Mouse (Mus musculus): Measurements from ENCODE around the gene Pwp2.

The Pwp2 gene

DNA sequence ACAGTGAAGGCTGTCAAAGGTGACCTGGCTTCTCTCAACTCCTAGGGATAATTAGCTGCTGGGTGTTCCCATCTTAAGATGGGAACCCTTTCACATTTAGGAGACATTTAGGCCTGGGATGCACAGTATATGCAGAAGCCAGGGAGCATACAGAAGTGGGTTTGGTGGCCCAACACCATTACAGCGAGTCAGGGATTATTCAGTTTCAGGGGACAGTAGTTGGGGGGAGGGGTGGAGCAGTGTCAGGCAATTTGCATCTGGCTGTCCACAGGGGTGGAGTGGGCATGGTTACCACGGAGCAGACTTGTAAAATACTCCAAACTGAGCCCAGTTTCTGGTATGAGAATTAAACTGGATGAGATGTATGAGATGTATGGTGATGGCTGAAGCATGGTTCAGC lies 14.5 kb downstream of the Pwp2 start:
- no peak for DNase-seq

DNA sequence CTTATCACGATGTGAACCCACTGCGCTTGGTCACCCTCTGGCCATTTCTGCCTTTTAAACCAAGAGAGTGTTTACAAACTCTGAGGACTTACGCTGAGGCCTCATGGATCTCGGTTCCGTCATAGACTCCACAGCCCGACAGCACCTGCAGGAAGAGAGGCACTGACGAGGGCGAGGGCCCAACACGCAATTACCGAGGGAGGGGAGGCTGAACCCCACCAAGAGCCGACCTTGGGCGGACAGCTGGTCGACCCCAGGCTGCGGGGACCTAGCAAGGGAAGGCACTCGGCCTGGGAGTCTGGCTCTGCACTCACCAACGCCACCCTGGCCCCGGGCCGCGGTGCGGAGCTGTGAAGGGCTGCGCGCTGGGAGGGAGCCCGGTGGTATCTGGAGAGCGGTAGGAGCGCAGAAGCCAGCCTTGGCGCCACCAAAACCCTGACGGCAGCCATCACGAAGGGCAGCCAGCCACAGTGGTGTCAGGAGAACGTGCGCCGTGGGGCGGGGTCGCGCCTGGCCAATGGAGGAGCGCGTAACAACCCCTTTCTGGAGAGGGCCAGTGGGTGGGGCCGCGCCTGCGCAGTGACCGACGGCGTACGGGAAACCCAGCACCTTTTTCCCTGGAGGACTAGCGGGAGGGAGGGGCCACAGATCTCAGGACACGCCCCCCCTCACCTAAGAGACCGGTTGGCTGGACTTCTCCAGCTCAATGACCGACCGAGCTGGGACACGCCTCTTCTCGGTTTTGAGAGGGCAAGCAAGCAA lies 15.5 kb downstream of the Pwp2 start, which contains the start of gene D10Jhu81e:
Gene D10Jhu81e (minus strand): TSS at position 502 of the 762 bp plus-strand sequence.
- peak; percentile 100 for DNase-seq

DNA sequence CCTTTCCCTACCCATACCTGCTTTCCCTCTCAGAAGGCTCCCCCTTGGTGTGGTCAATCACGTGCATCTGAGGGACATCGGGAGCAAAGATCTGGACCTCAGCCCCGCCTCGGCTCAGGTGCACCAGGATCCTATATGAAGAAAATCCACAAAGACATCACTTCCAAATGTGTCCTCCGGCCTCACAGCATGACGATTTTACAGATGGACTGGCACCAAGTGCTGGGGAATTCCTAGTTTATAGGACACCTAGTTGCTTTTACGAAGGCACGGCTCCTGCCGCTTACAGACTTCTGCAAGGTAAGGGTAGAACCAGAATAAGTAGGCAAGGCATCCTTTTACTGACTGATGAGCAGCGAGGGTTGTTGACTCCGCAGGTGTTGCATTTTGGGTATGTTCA lies 16.2 kb downstream of the Pwp2 start:
- no peak for DNase-seq

DNA sequence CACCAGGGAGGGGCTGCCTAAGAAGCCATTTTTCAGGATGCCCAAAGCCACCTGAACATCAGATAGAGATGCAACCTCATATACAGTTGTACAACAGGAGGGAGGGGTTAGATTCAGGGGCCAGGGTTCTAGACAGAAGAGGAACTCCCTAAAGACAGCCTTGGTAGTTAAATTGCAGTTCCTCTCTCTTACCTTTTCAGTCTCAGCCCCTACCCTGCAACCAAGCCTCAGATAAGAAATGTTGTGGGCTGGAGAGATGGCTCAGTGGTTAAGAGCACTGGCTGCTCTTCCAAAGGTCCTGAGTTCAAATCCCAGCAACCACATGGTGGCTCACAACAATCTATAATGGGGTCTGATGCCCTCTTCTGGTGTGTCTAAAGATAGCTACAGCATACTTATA lies 17.2 kb downstream of the Pwp2 start:
- no peak for DNase-seq

DNA sequence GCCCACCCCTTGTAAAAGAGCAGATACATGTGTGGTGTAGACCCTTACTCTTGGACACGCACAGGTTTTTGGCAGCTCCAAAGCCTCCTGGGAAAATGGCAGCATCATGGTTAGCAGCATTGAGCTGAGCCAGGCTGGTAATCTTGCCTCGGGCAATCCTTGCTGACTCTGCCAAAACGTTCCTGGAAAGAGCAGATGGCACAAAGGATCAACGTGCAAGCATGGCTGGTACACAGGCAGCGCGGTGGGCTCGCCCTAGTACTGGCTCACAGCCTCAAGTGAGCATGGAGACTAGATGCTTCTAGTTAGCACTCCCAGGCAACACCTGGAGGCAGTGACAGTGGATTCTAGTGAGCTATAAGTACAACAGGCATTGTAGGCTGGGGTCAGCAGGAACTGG lies 17.6 kb downstream of the Pwp2 start:
- no peak for DNase-seq

DNA sequence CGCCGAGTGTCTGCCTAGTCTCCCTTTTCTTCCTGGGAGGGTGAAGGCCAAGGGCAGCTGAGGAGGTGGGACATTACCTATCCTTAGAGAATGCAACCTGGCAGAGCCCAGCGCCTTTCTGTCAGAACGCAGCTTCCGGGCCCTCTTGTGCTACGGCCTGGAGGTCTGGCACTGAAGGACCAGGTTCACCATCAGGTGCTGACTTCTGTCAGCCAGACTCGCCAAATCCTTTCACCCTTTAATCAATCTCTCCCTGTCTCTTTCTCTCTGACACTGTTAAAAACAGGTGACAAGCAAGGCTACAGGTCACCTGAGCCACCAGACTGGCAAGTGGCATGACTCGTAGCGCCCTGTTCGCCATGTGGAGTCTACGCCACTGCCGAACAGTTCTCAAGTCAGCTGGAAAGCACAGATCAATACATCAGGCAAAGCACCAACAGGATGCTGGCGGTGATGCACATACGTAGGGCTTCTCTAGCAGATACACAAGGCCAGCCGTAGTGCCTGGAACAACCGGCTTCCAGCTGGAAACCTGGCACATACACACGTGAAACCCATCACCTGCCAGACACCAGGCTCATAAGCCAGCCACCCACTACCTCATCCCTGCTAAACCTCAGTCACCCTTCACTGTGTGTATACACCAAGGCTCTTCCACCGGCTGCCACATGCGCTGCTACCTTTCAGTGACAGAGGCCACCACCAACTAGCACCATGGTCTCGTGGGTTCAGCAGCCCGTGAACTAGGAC lies 19.5 kb downstream of the Pwp2 start:
- DNase-seq = no peak

DNA sequence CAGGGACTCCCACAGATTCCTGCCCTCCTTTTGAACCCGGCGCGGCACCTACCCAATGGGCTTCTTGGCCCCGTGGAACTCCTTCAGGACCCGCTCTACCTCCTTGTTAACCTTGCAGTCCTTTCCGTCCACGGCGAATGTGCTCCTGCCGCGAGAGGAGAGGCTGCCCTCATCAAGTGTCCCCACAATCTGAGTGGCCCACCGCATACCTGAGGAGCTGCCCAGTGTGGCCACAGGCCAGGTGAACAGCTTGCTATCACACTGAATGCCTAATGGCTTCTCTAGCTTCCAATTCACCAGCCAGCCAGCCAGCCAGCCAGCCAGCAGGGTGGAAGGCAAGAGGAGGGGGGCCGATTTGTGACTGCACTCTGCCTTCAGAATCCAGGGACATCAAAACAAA lies 20.2 kb downstream of the Pwp2 start:
- no peak for DNase-seq

DNA sequence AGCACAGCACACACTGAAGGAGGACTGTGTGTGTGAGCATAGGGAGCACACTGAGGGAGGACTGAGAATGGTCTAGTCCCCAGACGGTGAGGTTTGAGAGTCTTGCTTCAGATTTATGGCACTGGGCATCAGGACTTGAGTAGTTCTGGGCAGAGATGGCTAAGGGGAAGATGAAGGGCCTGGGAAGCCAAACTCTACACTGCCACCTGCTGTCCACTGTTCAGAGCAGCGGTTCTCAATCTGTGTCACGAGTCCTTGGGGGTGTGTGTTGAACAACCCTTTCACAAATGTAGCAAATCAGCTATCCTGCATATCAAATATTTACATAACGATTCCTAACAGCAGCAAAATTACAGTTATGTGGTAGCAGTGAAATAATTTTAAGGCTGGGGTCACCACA lies 21.0 kb downstream of the Pwp2 start:
- DNase-seq = peak; percentile 64

DNA sequence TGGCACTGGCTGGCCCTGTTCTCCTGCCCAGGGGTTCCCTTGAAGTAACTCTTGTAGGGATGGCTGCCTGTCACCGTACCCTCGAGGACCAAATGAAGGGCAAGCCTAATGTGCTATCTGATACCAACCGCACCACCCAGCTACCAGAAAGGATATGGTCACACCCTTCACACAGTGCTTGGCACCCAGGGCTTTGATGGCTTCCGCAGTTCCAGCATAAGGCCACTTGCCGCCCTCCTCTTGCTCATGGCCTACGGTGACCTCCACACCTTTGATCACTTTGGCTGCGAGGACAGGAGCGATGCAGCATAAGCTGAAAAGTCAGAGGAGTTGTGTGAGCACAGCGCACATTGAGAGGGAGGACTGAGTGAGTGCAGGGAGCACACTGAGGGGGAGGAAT lies 21.7 kb downstream of the Pwp2 start:
- no peak for DNase-seq

DNA sequence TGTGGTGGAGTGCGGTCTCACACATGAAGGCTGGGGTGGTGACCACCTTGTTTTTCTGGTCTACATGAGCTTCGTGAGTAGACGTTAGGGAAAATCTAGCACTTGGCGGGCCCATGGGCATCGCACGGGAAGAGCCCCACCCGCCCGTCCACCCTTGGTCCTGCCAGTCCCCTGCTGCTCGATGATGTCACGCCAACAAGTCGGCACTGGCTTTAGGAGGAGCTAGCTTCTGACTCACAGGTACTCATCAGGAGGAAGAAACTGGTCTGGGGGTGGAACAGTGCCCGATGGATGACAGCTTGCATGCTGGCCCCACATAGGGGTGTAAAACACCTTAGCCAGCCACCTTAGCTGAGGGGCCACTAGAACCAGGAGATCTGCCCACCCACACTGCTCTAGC lies 22.3 kb downstream of the Pwp2 start:
- DNase-seq = no peak

DNA sequence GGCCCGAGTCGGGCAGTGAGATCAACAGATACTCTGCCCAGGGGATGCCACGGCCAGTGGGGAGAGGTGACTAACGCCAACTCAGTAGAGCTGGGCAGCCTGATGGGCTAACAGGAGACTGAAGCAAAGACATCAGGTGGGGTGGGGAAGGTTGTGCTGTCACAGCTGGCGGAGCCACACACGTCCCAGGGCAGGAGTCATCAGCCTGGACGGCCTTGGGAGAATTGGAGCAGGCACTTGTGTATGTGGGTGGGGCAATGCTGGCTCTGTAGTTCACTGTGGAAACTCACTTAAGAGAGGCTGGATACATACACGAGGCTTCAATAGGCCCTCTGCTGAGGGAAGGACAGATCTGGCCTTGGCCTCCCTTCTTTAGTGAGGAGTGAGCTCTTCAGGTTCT lies 23.9 kb downstream of the Pwp2 start:
- no peak for DNase-seq

DNA sequence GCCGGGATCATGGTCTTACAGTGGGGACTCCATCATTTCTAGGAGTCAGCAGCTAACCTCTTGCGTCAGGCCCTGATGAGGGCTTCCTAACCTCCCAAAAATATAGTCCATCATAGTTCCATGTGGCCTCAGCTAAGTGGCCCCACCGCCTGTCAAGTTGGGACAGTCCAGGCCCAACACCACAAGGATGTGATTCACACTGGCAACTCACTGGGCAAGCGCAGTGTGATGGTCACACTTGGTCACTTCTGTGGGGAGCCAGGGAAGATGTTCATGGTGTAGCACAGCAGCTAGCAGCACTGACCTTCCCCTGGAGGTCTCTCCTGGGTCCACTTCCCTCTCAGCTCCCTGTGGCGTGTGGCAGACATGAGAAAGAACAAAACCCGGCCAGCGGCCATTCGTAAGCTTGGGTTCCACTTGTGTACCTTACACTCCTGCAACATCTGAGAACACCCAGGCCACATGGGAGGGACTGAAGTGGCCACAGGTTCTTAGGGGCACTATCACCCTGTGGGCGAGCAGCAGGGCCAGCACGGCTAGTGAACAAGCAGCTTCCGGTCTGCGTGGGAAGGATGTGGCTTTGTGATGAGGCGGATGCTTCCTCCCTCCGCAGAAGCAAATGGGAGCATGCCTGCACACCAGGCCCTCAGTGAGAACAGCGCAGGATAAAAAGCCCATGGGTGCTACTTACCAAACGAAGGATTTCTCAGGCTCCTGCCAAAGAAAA lies 24.4 kb downstream of the Pwp2 start:
- no peak for DNase-seq

DNA sequence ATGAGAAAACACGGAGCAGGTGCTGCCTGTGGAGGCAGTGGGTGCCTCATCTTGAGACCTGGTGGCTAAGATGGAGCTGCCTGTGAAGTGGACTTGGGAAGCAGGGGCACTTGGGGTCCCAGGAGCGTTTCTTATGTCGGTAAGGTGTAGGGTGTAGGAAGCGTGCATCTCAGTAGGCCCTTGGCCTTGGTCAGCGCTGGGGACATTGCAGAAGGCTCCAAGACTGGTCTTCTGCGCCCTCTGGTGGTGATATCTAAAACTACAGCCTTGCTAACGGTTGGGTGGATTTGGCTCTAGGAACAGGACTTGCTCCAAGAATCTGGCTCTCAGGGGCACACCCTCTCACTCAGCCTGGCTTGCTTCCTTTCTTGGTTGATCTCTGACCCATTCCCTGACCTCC lies 25.0 kb downstream of the Pwp2 start:
- peak; percentile 82 for DNase-seq

DNA sequence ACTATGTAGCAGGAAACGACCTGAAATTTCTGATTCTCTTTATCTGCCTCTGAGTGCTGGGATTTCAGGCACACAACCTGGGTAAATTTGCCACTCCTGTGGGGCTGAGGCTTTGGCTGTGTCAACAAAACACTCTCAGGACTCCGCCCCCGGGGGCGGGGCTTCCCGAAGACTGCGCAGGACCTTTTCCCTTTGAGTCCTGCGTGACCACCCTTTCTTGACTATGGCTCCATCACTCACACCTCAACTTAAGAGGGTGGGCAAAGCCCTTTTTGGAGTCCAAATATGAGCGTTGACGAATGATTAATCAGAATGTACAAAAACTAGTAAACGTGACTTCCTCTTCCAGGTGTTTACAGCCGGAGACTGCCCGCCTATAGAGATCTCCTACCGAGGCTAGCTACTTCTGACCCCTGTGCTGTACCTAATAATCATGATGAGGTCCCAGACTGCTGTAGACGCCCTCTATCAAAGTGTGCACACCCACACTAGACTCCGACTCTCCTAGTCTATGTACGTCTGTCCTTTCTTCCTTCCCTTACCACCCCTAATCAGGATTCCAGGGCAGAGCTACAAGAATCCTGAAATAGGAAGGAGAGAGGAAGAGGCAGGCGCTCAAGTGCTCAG lies 25.6 kb downstream of the Pwp2 start:
- no peak for DNase-seq

DNA sequence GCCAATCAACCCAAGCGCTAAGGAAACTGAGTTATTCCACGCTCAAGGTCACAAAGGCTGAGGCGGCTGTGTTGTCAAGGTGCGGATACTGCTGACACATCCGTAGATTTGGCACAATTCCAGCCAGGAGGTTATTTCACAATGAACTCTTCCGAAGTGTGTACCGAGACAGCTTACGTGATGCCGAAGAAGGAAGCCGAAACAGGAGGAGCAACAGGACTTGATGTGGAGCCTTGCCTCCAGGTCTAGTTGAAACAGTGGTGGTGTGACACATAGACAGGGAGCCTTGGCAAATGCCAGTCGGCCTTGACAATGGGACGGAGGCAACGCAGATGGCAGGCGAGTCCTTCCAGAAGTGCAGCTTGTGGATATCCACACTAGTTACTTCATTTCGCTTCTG lies 26.9 kb downstream of the Pwp2 start:
- no peak for DNase-seq

DNA sequence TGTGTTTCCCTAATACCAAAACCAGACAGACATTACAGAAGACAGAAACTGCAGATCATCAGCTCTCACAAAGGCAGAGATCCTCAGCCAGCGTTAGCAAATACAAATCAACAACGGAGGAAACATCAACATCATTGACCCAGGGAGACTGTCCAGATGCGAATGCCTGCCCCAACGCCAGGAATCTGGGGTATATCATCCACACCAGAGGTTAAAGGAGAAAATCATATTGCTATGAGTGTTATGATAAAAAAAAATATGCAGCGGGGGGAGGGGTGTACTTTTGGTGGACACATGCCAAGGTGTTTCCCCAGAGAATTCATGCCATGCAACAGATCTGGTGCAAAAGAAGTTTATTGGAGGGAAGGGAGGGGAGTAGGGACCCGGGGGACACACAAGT lies 28.0 kb downstream of the Pwp2 start:
- no peak for DNase-seq

DNA sequence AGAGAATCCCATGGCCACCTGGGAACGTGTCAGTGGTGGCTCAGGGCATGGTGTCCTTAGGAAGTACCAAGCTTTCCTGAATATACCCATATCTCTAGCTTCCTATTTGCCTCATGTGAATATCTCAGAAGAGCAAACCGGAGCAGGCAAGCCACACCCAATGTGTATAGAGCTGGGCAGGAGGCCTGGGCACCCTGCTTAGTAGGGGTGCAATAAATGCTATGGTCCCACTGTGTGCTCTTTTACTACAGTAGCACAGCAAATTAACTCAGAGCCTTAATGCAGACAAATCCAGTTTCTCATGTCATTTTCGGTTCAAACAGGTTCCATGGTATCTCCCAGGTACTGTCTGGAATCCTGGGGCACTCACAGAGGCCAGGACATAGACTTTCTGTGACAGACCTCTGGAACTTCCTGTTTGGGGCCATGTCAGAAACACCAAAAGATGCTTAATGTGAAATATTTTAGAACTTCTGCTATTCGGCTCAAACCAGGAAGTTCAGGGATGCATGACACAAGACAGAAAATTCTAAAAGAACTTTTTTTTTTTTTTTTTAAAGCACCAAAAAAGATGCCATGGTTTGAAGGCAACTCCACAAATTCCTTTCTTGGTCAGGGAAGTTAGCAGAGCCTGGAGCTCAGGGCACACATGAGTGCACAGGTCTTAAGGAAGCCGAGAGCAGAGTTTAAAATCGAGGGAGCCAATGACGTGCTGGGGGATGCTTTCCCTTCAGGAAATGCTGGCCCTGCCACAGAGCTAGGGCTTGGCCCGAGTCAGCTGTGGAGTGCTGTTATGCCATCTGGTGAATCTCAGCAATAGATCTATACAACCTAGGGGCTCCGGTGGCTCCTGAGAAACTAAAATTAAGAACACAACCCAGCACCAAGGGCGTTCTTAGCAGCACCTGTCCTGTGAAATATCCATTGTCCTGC lies 35.8 kb downstream of the Pwp2 start:
- DNase-seq = no peak

DNA sequence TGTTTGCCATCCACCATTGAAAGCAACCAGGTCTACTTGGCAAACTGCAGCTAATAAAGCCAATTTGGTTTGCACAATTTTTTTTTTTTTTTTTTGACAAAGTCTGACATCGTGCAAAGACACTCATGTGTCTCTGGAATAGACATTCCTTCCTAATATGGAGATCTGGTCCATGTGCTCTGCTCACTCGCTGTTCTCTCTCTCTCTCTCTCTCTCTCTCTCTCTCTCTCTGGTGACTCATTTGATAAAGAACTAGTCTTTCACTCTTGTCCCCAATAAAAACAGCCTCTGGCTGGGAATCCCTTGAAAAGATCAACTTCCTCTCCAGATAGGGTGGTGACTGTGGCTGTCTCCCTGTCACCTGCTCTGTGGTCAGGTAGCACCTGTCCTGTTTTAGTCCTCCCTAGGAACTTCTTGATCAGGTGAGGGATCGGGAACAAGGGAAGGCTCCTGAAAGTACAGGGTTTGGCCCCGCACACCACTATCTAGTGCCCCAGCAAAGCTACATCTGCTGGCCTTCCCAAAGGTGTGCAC lies 37.0 kb downstream of the Pwp2 start:
- DNase-seq = no peak

DNA sequence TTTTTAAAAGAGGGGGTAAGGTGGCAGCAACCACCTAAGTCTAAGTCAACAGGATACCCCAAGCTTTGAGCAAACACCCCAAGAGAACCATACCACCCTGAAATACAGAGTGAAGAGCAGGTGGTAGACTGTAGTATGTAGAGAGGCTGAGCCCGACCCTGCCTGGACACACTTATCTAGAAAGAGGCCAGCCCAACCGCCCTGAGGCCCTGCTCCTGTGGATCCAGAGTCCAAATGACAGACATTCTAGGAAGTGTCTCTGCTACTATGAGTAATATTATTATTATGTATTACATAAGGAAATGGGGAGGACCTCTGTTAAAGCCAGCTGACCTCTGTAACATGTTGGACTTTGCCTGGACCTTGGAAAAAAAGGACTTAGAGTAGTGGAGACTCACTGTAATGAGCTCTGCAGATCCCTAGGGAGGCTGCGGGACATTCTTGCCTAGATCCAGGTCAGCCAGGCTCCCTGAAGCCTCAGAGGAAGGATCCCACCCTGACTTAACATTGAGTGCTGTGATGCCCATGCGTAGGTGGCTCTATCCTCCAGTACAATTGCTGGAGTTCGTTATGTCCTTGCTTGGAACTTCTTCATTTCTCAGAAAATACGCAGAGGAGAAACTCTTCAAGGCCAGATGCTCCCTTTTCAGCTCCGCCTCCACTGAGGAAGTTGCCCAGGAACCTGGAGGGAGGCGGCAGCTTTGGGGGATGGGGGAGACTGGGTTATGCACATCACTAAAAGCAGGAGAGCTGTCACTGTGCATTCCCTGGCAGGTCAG lies 41.0 kb downstream of the Pwp2 start:
- no peak for DNase-seq

DNA sequence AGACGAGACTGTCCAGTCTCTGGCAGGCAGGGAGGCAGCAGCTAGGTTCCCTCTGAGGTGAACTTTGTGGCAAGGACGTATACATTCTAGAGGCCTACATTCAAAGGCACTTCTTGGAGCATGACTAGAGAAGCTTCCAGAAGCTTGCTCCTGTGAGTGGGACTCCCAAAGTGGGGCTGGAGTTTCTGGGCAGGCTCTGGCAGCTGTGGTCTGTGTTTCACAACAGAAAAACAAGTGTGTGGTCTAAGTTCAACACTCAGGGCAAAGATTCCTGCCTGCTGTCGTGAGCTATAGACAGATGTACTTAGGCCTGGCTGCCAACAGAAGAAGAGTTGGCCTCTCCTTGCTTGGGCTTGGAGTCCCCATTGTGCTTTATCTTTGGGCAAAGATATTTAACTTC lies 44.1 kb downstream of the Pwp2 start:
- DNase-seq = no peak

DNA sequence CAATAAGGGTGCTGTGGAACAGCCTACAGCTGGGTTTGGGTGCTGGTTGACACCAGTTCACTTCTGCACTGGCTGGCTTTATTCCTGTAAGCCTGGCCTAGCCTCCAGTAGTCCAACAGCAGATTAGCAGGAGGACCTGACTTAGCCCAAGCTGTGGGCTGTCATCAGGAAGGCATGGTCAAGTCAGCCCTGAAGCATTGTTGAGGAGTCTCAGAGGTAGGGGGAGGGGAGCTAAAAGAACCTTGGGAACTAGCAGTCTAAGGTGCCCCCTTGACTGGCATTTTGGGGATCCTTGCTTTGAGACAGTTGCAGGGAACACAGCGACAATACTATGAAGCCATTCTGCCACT lies 44.7 kb downstream of the Pwp2 start:
- no peak for DNase-seq
